Mouse (Mus musculus) stomach, postnatal 0 days (tissue): Measurements from ENCODE around the gene Gm28230.

Experiments
- CTCF ChIP-seq: IDR thresholded peaks from 2 replicates; pipeline ENCODE4 v1.5.1; 2016; ENCODE audit warnings: antibody characterized with exemption, low read depth, mild to moderate bottlenecking, moderate library complexity
- EP300 ChIP-seq: optimal IDR thresholded peaks from 2 replicates; pipeline ENCODE3; 2016; ENCODE audit warnings: antibody characterized with exemption

GRCm38 (mm10) chr2:74710929-74711543, 15.5 kb upstream of the Gm28230 start:
- TF ChIP-seq CTCF (no peak), EP300 (no peak)
